Mouse (Mus musculus): ENCODE results near the gene Psmg3. TPM values are rescaled to one million over a fixed set of nuclear protein-coding genes. Genes with fewer than 3 reads are reported as not detected.

Psmg3 gene
- total RNA-seq, 2 experiments from 2014 or later, result 7.4 to 9.2 TPM

GRCm38 (mm10) chr5:139816445-139816844 is 10.2 kb downstream of the Psmg3 start:
- DNase-seq, result no peak

GRCm38 (mm10) chr5:139815964-139816363 is 10.7 kb downstream of the Psmg3 start:
- DNase-seq, result no peak

- no peak for DNase-seq
These were observed 12.7 kb downstream of the Psmg3 start for GRCm38 (mm10) chr5:139813963-139814381.

- DNase-seq, result no peak
These were observed 13.6 kb downstream of the Psmg3 start for GRCm38 (mm10) chr5:139813126-139813490.

- DNase-seq, result no peak
These were observed 14.1 kb downstream of the Psmg3 start for GRCm38 (mm10) chr5:139812398-139813125.

- DNase-seq, result no peak
These were observed 14.8 kb downstream of the Psmg3 start for GRCm38 (mm10) chr5:139811677-139812397.

GRCm38 (mm10) chr5:139809397-139809796 is 17.3 kb downstream of the Psmg3 start:
- no peak for DNase-seq

GRCm38 (mm10) chr5:139805924-139806323 is 20.8 kb downstream of the Psmg3 start:
- DNase-seq, result no peak

- no peak for DNase-seq
These were observed 22.0 kb downstream of the Psmg3 start for GRCm38 (mm10) chr5:139804573-139805111.

GRCm38 (mm10) chr5:139804107-139804551 is 22.6 kb downstream of the Psmg3 start:
- DNase-seq, result no peak

GRCm38 (mm10) chr5:139803601-139804102 is 23.0 kb downstream of the Psmg3 start:
- DNase-seq, result no peak

- no peak for DNase-seq
These were observed 23.5 kb downstream of the Psmg3 start for GRCm38 (mm10) chr5:139803165-139803564.

GRCm38 (mm10) chr5:139801880-139802279 is 24.8 kb downstream of the Psmg3 start:
- DNase-seq, result no peak

- no peak for DNase-seq
These were observed 25.5 kb downstream of the Psmg3 start for GRCm38 (mm10) chr5:139801231-139801630.

GRCm38 (mm10) chr5:139799801-139800590 is 26.7 kb downstream of the Psmg3 start:
- no peak for DNase-seq

- no peak for DNase-seq
These were observed 27.6 kb downstream of the Psmg3 start for GRCm38 (mm10) chr5:139799041-139799440.

GRCm38 (mm10) chr5:139798168-139798900 is 28.4 kb downstream of the Psmg3 start:
- no peak for DNase-seq

- peak; percentile 82 for DNase-seq
These were observed 29.1 kb downstream of the Psmg3 start for GRCm38 (mm10) chr5:139797473-139798167.

GRCm38 (mm10) chr5:139796900-139797299 is 29.8 kb downstream of the Psmg3 start:
- peak; percentile 94 for DNase-seq

GRCm38 (mm10) chr5:139796001-139796620 is 30.6 kb downstream of the Psmg3 start:
- no peak for DNase-seq

All from gastrocnemius, postnatal 25 days (tissue).